Mouse (Mus musculus): ENCODE measurements around the gene Ppp1r9b.

The Ppp1r9b gene

DNA sequence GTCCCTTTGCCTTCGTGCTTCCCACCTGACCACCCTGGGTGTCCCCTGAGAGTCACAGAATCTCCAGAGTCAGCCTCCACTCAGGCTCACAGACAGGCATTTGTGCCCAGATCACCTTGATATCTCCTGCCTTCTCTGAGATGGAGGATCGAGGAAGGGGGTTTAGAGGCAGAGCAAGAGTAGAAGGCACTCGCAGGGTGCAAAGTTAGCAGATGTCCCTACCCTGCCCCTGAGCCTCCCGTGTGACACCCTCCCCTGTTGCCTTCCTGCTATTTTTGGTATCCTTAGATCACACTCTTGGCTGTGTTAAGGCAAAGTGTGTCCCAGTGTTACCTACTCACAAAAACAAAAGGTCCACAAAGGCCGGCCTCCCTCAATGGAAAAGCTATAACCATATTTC lies 14.6 kb upstream of the Ppp1r9b start, which contains the start of gene Sgca:
Gene Sgca, minus strand, starts transcription at position 129 of the 400 bp plus-strand sequence.
- DNase-seq (ENCODE audit: inconsistent ontology term): no peak

DNA sequence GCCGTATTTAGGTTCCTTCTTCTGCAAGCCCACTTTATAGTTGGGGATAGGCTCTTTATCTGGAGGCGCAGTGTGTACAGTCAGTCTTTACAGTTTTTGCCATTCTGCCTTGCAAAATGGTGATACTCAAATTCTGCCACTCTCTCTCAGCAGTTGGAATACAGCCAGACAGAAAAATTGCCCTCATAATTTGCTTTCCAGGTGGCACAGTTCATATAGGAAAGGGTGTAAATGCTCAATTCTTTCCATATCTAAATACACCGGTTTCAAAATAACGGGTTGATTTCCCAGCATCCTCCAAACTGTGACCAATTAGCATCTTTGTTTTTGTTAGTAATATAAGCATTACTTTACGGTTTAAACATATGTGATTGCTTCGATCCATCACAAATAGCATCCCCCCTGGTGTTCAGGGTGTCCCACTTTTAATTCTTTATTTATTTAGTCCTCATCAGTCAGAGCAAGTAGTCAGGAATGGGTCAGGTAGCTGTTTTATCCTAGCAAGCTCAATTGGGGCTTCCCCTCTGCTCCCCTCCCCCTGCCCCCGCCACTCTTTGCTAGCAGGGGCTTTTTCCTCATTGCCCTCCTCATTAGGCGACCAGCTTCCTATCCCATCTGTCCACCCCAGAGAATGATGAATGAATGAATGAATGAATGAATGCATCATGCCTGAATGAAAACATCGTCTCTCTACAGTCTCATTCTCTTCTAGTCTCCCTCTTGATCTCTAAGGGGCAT lies 12.5 kb upstream of the Ppp1r9b start:
- no peak for DNase-seq (ENCODE audit: inconsistent ontology term)

DNA sequence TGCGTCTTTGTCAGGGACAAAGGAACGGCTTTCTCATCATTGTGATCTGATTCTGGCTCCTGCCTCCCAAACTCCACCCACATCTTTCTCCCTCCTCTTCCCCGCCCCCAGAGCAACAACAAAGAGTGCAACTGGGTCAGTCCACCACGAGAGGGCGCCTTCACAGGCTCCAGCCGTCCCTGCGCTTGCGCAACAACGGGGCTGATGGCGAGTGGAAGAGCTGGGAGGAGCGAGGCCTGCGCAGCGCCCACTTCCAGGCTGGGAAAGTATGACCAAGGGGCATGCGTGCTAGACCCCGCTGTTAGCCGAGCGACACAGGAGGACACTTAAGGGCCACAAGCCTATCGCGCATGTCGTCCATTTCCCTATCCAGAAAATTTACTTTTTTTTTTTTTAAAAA lies 11.9 kb upstream of the Ppp1r9b start:
- peak; percentile 95 for DNase-seq (ENCODE audit: inconsistent ontology term)

DNA sequence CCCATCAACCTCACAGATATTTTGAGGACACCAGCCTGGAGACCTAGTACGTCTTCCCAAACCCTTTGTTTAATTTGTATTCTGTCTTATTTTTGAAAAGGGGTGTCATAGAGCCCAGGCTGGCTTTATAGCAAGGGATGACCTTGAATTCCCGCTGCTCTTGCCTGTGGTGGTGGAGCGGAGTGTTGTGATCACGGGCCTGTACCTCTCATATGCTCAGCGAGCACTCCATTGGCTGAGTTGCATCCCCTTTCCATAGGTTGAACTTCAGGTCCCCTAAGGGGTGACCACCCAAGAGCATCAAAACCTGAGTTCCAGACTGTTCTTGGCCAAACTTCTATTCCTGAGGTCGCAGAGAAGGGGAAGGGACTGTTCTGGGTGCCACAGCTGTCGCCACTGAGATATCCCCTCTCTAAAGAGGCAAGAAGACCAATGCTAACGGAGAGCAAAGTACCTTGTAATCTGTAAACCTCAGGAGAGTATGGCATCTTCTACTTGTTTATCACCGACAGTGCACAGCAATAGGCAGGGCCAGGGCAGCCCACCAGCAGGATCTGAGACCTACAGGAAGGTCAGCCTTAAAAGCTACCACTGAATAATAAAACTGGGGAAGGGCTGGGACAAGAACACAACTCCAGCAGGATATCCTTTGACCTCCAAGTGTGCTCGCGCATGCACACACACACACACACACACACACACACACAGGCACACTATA lies 11.2 kb upstream of the Ppp1r9b start:
- no peak for DNase-seq (ENCODE audit: inconsistent ontology term)

DNA sequence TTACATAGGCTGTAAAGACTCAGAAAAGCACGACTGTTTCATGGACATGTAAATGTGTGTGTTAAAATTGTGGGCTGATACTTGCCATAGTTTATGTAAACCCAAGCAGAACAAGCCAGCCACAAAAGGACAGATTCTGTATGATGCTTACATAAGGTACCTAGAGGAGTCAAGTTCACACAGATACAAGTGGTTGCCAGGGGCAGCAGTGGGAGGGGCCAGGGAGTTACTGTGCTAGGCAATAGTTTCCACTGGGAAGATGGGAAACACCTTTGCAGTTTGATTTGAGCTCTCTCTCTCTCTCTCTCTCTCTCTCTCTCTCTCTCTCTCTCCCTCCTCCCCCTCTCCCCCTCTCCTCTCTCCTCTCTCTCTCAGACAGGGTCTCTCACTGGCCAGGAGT lies 5.7 kb upstream of the Ppp1r9b start:
- no peak for DNase-seq (ENCODE audit: inconsistent ontology term)

DNA sequence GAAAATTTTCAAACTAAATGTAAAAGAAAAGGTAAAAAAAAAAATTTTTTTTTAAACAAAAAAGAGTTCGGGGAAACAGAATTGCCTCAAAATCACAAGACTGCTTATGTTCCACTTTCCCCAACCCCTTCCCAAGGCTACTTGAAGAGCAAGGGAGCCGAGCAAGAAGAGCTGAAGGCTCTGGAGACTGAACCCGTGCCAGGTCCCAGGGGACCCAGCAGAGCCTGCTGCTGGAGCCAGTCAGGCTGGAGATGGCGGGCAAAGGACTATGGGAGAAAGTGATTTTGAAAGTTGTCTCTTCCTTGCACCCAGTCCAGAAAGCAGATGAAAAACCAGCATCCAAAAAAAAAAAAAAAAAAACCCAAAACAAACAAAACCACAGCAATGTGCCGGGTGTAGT lies 5.0 kb upstream of the Ppp1r9b start:
- no peak for DNase-seq (ENCODE audit: inconsistent ontology term)

DNA sequence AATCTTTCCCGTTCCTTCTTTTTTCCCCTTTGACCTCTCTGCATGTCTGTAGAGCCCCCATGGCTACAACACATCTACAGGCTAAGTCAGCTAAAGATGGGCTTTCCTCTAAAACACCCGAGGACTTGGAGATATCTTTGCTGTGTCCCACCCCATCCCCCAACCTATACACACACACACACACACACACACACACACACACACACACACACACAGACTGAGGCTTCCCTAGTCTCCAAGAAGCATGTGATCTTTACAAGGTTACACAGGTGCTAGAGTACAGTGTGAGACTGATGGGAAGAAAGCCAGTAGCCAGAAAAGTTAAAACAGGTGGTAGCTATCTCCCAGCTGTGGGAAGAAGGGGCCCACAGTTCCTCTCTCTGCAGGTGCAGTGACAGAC lies 4.4 kb upstream of the Ppp1r9b start:
- no peak for DNase-seq (ENCODE audit: inconsistent ontology term)

DNA sequence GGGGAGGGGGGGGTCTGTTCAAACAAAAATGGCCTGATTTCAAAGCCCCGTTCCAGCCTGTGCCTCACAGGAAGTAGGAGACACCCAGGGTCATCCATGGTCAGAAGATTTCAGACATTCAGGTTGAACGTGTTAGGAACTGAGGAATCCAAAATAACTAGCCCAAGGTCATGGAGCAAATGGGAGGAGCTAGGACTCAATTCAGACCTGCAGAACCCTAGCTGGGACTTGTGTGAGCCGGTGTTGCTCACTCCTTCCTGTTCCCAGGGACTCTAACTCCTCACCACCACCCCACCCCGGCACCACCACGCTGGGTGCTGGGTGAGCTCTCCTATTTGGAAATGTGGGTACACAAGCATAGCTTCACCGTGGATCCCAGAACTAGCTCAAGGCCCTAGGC lies 3.5 kb upstream of the Ppp1r9b start:
- DNase-seq (ENCODE audit: inconsistent ontology term): no peak

DNA sequence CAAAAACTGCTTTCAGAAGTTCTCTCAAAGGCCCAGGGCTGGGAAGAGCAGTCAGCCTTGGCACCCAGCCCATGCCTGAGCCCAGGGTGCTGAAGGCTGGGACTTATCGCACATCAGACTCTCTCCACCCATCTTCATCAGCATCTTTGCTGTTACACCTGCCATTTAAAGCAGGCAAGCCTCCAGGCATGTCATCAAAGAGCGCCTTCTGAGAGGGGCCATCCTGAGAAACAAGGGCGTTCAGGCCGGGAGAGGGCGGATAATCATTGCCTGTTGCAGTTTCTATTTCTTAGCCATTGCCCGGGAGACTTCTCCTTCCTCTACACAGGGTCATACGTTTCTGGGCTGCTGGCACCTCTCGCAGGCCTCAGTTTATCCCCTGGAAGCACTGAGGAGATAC lies 3.0 kb upstream of the Ppp1r9b start:
- no peak for DNase-seq (ENCODE audit: inconsistent ontology term)

DNA sequence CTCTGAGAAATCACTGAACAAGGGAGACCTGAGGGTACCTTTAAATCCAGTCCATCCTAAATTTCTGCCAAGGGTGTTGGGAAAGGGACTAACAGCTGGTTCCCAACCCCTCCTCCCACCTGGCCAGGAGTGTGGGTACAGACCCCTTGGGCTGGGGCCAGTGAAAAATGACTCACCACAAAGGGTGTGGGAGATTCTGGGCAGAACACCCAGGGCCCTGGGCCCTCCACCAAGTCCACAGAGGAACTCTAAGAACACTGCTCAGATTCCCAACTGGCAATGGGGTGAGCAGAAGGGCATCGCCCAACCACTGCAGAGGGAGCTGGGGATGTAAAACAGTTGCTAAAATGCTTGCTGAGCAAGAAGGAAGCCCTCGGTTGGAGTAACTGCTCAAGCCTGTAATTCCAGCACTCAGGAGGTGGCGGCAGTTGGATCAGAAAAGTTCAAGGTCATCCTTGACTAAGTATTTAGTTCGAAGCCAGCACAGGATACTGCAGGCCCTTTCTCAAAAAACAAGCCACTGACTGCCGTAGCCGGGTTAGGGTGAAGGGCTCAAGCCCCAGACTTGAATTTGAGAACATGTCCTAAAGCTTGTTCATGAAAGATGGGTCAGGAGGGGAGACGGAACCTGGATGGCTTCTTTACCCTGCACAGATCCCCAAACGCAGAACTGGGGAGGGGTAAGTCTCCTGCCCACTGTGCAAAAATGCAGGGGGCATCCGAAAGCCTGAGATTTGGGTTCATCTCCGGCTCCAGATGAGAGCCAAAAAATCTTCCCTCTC lies 1.9 kb upstream of the Ppp1r9b start:
- DNase-seq (ENCODE audit: inconsistent ontology term): peak; percentile 72

DNA sequence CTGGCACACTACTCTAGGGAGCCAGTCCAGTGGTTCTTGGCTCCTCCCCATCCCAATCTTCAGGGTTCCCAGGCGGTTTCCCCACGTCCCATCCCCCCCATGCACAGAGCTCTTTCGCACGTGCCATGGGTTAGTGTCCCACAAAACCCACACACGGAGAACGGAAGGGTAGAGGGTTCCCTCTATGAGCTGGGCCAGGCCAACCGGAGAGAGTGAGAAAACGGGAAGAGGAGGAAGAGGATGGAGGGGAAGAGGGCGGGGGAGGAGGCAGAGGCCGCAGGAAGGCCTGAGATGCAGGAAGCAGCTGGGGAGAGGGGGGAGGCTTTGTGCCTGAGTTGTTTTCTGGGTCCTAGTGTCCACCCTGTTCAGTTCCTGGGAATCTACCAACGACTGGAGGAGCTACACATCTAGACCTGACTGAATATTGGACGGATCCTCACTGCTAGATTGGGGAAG lies 1.2 kb upstream of the Ppp1r9b start:
- peak; percentile 89 for DNase-seq (ENCODE audit: inconsistent ontology term)

DNA sequence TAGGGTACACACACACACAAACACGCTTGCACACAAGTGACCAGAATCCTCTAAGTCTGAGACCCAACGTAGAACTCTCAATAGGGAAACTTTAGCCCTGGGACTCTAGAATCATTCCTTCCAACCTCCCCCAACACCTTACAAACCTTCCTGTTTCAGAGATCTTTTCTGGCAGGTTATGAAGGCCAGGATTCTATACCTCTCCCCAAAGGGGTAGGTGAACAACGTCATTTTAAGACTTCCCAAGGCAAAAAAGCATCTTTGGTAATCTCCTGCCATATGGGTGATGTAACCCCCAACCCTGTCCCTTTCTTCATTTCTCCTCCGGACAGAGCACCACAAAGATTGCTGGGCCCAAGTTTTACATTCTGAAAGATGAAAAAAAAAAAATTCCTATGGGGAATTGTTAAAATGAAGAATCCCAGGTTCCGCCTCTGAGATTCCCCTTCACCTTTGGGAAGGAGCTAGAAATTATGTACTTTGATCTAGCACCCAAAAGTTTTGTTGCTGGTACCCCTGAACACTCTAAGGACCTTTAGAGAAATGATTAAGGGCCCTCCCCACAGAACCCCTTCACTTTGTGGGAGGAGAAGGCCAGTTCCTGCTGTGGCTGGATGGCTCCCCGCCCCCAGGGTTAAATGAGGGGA lies 610 bp upstream of the Ppp1r9b start:
- no peak for DNase-seq (ENCODE audit: inconsistent ontology term)

DNA sequence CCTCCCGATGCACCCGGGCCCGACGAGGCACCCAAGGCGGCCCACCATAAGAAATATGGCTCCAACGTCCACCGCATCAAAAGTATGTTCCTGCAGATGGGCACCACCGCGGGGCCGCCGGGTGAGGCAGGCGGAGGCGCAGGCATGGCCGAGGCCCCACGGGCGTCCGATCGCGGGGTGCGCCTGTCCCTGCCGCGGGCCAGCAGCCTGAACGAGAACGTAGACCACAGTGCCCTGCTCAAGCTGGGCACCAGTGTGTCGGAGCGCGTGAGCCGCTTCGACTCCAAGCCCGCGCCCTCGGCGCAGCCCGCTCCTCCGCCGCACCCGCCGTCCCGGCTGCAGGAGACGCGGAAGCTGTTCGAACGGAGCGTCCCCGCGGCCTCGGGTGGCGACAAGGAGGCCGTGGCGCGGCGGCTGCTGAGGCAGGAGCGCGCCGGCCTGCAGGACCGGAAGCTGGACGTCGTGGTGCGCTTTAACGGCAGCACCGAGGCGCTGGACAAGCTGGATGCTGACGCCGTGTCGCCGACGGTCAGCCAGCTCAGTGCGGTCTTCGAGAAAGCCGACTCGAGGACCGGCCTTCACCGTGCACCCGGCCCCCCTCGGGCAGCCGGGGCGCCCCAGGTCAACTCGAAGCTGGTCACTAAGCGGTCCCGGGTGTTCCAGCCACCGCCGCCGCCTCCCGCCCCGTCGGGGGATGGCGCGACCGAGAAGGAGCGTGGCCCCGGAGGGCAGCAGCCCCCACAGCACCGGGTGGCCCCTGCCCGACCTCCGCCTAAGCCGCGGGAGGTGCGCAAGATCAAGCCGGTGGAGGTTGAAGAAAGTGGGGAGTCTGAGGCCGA lies 1.0 kb downstream of the Ppp1r9b start:
- peak; percentile 44 for DNase-seq (ENCODE audit: inconsistent ontology term)

DNA sequence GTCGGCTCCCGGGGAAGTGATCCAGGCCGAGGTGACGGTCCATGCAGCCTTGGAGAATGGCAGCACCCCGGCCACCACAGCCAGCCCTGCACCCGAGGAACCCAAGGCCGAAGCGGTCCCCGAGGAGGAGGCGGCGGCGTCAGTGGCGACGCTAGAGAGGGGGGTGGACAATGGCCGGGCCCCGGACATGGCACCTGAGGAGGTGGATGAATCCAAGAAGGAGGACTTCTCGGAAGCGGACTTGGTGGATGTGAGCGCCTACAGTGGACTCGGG lies 1.6 kb downstream of the Ppp1r9b start:
- DNase-seq (ENCODE audit: inconsistent ontology term): no peak

DNA sequence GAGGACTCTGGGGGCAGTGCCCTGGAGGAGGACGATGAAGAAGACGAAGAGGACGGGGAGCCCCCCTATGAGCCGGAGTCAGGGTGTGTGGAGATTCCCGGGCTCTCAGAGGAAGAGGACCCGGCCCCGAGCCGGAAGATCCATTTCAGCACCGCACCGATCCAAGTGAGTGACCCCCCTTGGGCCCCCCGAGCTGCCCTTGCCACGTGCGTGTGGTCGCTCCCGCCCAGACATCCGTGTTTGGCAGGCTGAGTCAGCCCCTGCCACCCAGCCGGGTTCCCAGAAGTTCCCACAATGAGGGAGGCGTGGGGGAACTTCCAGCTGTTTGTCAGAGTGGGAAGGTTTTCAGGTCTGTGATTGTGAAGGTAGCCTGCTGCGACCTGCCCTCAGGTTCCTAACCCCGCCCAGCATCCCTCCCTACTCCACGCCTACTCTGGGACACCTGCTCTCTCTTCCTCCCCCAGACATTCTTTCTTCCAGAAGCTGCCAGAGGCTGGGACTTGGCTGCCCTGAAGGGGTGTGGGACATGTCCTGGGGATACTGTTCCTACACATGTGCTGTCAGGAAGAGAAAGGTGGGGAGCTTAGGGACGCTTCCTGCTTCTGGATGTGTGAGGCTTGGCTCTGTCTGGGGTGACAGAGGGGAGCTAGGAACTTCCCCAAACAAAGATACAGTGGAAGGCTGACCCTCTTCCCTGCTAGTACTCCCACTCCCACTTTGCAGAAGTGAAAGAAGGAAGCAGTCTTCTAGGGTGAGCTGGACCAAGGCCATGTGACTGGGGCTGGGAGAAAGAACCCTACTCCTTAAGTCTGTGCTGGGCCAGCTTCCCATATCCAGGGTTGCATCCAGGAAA lies 2.1 kb downstream of the Ppp1r9b start:
- peak; percentile 83 for DNase-seq (ENCODE audit: inconsistent ontology term)

DNA sequence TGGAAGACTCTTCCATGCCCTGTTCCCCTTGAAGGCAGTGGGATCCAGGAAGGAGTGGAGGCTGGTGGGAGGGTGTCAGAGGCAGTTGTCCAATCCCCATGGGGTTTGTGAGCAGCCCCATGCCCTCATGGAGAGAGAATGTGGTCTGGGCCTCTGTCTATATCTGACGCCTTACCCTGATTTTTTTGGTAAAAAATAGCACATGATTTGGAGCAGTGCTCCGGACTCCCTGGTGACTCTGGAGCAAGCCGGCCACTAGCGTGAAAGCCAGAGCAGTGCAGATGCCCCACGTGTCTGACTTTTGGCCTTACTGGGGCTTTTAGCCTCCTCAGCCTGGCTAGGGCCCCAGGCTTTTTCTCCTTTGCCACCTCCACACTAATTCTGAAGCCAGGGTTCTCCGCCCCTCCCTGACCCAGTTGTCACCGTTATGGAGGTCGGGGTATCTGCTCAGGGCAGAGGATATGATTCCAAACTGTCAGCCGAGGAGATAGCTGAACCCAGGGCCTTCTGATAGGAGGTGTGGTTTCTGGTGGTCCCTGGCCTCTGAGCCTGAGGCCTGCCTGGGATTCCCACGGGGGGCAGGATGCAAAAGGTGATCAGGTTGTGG lies 3.5 kb downstream of the Ppp1r9b start:
- peak; percentile 45 for DNase-seq (ENCODE audit: inconsistent ontology term)

DNA sequence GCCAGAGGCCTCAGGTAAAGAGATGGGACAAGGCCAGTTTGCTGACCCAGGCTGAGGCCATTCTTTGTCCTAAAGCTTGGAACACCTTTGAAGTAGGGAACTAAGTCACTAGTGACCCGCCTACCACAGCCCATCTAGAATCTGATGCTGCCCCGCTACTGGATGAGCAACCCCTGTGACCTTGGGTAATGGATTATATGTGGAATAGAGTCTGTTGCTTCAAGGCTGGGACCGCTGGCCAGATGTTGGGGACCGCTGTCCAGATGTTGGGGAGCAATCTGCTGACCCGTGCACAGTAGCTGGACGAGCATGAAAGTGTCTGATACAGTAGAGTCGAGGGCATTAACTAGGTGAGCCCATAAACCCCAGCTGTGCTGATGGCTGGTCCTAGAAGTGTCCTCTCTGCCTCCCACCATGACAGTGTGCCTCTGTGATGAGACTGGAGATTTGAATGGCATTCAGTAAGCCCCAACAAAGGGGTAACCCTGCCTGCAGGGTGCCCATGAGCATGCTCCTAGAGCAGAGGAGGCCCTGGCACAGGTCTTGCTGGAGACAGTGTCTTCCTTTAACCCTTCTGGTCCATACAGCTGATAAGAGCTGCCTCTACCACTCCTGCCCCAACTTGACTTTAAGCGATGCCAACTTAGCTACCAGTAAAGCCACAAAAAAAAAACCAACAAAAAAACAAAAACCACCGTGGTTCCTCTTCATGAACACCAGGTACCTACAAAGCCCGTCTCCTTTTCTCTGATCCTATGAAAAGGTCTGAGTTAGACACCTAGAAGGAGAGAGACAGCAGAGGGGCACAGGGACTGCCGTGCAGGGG lies 4.3 kb downstream of the Ppp1r9b start:
- DNase-seq (ENCODE audit: inconsistent ontology term): no peak

DNA sequence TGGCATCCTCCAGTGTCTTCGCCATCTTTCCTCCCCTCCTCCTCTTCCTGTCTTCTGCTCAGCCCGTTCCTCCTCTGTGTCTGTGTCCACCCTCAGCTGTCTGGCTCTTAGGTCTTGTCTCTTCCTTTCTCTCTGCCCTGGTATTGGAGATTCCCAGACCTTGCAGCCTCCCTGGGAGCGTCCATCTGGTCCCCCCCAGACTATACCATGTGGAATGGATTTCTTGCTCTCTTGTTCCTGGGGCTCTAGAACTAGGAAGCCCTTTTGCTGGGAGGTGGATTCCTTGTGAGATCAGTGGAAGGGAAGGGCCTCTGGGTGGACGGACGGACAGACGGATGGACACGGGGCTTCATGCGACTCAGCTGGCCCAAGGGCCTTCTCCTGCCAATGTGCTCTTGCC lies 5.3 kb downstream of the Ppp1r9b start:
- DNase-seq (ENCODE audit: inconsistent ontology term): no peak

DNA sequence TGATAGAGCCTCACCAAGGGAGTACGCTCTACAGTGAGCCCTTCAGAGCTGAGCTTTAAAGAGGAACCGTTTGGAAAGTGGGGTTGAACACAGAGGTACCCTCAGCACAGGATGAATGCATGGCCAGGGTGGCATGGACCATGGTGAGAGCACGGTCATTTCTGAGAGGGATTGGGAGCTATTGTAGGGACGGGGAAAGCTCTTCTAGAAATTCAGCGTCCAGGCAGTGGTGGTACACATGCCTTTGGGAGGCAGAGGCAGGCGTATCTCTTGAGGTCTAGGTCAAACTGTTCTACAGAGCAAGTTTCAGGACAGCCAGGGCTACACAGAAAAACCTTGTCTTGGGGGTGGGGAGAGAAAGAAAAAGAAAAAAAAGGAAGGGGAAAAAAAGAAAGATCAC lies 6.1 kb downstream of the Ppp1r9b start:
- DNase-seq (ENCODE audit: inconsistent ontology term): no peak
